Mouse (Mus musculus) spleen, adult 2 months (tissue): ENCODE data around the gene Arhgap1.

Experiments
- CTCF ChIP-seq: fragments of 200-500 bp; IDR thresholded peaks from 2 replicates; pipeline ENCODE4 v1.5.1; 2011; ENCODE audit warnings: mild to moderate bottlenecking, inconsistent platforms; ENCODE audit not compliant: insufficient read depth, insufficient read length, insufficient replicate concordance; ENCODE audit errors: extremely low read depth
- POLR2A ChIP-seq: fragments of 200-500 bp; IDR thresholded peaks from 2 replicates; pipeline ENCODE4 v1.6.1; 2011; ENCODE audit warnings: low read depth, low read length, inconsistent platforms

GRCm38 (mm10) chr2:91666386-91666910, 16.8 kb downstream of the Arhgap1 start:
- TF ChIP-seq CTCF (no peak), POLR2A (no peak)
